Mouse (Mus musculus): ENCODE data around the gene Farp1.
"Not testable (repeated sequence)": the region's sequence is repeated elsewhere in the genome, so short reads cannot be mapped to it uniquely, and the experiment has no call there.

Gene Farp1

DNA sequence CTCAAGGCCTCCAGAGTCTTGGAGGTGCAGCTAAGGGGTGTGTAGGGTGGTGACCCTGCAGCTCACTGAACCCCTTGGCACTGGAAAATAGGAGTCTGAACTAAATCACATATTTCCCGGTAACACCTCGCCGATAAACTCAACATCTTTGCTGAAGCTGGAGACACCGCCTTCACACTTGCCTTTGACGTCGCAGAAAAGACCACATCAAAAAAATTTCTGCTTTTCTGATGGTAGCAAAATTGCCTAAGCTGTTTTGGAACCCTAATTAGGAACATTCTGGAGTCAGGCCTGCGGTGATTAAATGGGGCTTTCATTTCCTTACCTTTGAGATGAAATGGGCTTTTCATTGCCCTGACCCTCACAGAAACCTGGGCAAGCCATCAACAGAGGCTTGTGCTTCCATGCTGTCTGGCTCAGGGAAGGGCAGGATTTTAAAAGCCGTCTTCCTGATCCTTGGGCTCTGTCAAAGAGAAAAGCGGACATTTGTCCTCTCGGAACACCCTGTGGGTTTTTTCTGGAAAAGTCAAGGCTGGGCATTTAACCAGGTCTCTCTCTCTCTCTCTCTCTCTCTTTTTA is 72.8 kb downstream of the Farp1 start:
- DNase-seq, result no peak

GRCm38 (mm10) chr14:121108439-121109115 is 73.6 kb downstream of the Farp1 start:
- peak; percentile 63 to 82 for DNase-seq

GRCm38 (mm10) chr14:121109116-121109504 is 74.1 kb downstream of the Farp1 start:
- no peak for DNase-seq

DNA sequence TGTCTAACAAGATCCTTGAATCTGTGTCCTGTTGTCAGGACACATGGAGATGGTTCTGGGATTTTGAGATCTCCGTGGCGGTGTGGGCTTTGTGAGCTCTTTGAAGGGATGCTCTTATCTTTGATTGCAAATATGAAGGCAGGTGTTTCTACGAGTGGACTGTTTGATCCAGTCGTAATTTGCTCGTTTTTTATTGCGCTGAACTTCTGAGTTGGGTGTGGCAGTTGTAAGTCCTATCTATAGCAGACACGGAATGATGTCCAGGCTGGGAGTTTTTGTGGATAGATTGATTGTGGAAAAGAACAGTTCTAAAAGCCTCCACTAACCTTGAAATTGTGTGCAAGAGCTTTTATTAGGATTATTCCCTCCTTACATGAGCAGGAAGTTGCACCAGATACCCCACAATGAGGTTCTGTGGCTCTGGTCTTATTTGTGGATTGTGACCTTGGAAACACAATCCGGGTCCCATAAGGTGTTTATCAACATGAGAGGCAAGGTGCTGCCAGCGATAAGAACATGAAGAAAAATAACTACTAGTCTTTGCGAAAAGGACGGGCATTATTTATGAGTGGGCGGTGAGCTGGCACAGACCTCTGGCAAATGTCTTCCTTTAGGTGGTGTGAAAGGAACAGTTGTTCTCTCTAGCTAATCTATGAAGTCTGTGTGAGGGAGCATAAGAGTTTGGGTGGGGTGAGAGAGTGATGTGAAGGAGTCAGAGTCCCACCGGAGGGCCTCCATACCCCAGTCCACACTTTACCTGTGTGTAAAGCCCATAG is 75.7 kb downstream of the Farp1 start:
- DNase-seq, result no peak

GRCm38 (mm10) chr14:121112061-121112460 is 77.1 kb downstream of the Farp1 start:
- no peak for DNase-seq

DNA sequence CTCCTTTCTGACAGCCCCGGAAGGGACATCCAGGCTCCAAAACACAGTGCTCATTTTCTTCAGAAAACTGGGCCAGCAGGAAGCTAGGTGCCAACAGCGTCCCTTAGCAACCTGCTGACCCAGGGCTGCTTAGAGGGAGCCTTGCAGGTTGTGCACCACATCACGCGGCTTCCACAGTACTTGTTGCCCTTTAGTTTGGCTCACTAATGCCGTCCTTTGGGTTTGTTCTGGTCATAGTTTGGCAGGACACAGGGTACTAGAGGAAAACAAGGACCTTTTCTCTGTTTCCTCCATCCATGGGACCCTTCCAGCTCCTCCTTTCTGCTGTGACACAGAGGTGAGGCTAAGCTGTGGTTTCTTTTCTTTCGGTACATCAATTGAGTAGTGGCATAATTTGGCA is 78.8 kb downstream of the Farp1 start:
- DNase-seq, result peak; percentile 73 to 85

DNA sequence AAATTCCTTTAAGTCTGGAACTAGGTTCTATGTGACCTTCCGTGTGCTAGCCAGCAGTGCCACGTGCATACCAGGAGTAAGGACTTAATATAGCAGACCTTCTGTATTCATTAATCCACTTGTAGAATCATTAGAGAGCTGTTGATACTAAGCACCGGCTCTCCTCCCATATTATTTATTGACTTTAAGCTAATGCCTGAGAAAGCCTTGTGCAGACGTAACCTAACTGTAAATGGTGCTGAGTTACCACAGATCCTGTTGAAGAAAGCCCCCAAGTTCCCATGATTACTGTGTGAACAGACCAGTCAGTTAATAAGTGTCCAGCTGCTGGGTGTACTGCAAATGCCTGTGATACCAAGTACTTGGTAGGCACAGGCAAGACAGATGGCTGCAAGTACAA is 81.7 kb downstream of the Farp1 start:
- peak; percentile 59 to 76 for DNase-seq

DNA sequence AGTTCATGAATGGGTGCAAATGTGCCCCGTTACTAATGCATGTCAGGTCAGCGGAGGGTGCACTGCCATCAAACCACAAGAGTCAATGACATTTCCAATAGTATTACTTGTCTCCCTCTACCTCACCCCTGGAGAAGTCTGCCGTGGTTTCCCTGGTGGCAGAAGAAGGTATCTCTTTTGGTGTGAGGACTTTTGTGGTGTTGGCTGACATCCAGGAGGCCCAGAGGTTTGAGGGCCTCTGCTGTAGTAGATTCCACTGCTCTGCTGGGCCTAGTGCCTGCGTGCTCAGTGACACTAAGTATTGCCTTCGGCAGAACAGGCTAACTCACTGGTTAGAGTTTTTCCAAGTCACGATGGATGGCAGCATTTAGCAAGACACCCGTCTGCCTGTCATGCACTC is 83.9 kb downstream of the Farp1 start:
- DNase-seq, result no peak

DNA sequence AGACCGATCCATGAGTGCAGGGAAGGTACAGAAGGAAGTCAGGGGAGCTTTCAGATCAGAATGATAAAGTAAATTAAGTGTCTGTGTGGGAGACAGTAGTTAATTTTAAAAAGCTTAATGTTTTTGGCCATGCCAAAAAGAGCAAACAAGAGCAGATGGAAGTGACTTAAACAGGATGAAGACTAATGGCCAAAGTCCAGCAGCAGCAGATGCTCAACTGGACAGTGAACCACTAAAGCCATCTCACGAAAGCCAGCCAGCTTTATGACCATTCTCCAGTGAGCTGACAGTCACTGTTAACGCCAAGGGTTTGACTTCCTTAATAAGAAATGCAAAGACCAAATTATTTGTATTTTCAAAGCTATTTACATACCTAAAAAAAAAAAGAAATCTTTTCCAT is 86.7 kb downstream of the Farp1 start:
- DNase-seq, result no peak

DNA sequence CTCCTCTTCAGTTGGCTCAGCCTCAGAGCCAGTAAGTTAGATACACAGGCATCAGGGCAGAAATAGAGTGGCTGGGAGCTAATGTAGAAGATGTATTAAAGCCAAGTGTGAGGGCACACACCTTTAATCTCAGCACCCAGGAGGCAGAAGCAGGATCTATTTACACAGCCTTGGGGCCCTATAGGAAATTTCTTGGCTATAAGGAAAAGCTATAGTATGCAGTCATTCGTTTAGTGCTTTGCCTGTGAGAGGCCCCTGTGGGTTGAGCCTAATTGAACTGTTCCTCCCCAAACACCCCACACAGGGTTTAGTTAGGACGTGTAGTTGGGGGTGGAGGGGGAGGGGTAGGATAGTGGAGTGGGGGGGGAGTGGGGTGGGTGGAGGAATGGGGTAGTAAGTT is 87.9 kb downstream of the Farp1 start:
- DNase-seq, result no peak

GRCm38 (mm10) chr14:121124409-121125010 is 89.5 kb downstream of the Farp1 start:
- no peak for DNase-seq

- no peak for DNase-seq
Measured at GRCm38 (mm10) chr14:121125651-121126050, 90.7 kb downstream of the Farp1 start.

DNA sequence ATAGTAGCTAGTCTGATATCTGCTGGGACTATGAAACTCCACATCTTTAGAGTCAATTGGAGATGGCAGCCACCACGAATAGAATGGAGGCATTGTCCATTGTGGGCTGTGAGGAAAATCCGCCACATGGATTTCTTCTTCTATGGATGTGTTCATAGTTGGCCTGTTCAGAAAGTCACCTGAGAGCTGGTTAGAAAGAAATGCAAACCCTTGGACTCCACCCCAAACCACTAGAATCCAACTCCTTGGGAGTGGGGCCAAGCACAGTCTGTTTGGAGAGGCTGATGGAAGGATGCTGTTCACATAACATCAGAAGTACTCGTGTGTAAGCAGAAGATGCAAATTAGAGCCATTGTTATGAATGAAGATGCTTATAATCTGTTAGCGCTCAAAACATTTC is 91.3 kb downstream of the Farp1 start:
- DNase-seq, result no peak

GRCm38 (mm10) chr14:121128858-121129800 is 94.1 kb downstream of the Farp1 start:
- DNase-seq, result peak in 1 of 2 experiments; percentile 67

DNA sequence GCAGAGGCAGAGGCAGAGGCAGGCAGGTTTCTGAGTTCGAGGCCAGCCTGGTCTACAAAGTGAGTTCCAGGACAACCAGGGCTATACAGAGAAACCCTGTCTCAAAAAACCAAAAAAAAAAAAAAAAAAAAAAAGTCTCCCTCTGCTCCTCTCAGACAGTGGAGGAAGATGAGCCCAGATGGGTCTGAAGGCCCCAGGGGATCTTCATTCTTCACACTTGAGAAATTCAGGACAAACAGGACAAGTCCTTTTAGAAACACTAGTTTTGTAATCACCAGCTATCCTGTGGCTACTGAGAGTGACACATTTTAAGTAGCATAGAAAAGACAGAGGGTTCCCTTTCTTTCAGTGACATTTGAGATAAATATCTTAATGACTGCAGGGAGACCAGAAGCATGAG is 95.4 kb downstream of the Farp1 start:
- not testable (repeated sequence) for DNase-seq

DNA sequence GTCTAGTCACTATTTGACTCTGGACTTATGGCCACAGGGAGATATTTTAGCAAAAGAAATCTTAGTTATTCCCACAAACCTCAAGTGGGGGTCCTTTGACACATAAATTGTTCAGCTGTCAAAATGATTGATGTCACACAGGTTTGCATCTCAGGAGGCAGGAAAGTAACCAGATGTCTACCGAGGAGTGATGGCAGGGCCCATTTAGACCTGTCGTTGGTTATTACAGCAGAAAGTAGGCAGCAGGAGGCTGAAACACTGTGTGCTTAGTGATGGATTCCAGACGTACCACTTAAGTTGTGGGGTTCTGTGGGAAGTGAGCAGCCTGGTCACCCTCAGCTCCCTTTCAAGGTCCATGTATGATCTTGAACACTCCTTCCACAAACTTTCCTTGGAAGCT is 99.4 kb downstream of the Farp1 start:
- no peak for DNase-seq

- peak; percentile 38 to 71 for DNase-seq
Measured at GRCm38 (mm10) chr14:121143831-121144455, 108.9 kb downstream of the Farp1 start.

DNA sequence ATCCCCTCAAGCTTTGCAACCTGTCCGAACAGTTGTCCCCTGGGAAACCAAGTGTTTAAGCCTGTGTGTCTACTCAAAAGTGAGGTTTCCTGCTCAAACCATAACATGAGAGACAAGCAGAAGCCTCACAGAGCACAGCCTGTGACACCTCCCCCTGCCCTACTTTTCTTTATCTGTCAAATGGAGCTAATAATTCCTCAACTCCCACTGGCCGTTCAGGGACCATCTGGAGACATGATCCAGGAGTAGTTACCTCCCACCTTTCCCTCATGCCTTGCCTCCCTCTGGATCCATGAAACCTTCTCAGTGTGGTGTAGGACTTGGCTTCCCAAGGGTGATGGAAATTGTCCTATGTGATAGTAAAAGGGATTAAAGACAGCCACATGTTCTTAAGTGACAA is 109.5 kb downstream of the Farp1 start:
- no peak for DNase-seq

DNA sequence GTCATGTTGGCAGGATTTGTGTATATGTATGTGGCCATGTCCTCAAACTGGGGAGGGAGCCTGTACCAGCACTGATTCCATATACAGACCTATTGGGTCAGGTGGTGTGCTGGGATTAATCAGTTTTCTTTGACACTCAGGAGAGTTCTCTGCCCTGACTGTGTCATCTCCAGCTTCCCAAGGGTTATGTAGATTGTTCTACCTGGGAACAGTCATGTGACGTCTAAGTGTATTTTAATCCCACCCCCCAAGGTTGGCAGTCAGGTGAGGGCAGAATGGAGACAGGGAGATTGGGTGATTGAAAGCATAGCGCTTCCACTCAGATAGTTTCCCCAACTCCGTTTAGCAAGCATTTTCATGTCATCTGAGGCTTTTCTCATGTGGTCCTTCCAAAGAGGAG is 110.3 kb downstream of the Farp1 start:
- DNase-seq, result no peak

GRCm38 (mm10) chr14:121145698-121146097 is 110.7 kb downstream of the Farp1 start:
- DNase-seq, result peak; percentile 85 to 93

DNA sequence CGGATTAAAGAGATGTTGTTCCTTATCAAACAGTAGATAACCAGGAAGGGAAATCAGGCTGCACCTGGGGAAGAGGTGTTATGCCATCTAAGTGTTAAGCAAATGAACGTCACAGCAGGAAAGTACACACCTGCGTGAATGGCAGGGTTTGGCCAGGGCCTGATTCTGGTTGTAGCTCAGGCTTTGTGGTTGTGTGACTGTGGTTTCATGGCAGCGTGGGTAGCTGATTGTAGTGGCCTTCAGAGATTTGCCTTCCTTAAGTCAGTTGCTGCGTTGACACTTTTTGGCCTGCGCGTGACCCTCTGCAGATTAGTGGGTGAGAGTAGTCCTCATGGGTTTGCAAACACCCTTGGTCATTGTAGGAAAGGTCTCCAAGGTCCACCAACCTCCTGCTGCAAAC is 111.2 kb downstream of the Farp1 start:
- peak; percentile 66 to 69 for DNase-seq

DNA sequence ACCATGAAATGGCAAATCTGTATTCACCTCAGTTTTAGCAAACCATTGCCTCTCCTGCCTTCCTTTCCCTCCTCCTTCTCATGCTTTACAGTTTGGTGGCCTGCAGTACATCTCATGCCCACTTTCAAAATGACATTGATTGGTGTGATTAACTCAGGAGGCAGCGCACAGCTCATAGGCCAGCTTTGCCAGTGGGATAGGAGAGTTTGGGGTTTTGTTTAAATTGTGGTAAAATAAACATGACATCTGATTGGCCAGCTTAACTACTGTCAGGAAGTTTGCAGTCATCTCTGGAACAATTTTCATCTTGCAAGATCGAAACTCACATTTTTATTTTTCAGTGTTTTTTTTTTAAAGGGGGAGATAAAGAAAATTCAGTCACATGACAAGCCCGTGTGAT is 112.0 kb downstream of the Farp1 start:
- DNase-seq, result no peak
